Mouse (Mus musculus) stomach, embryonic 16.5 days (tissue): ENCODE data around the gene Celf3. TPM values are rescaled to one million over a fixed set of nuclear protein-coding genes. Genes with fewer than 3 reads are reported as not detected.

Source experiments
- ATAC-seq: fragments of 200-750 bp; cut with Nextera tagmentation; 2 replicates; pipeline ENCODE4 v1.8.0; 2017; ENCODE audit warnings: moderate number of reproducible peaks, moderate TSS enrichment; ENCODE audit not compliant: insufficient read depth, low FRiP score
- H3K27ac ChIP-seq: fragments of 300-500 bp; sonication (generic); 2 replicates; pipeline ENCODE4 v1.5.1; 2014; ENCODE audit warnings: low read length
- H3K27me3 ChIP-seq: fragments of 300-500 bp; sonication (generic); 2 replicates; pipeline ENCODE4 v1.6.1; 2014; ENCODE audit warnings: low read length, control low read depth, mixed read lengths; ENCODE audit not compliant: control insufficient read depth, insufficient read depth
- H3K36me3 ChIP-seq: fragments of 300-500 bp; sonication (generic); 2 replicates; pipeline ENCODE4 v1.6.1; 2014; ENCODE audit warnings: low read length; ENCODE audit not compliant: control insufficient read depth, insufficient read depth
- H3K4me1 ChIP-seq: fragments of 300-500 bp; sonication (generic); 2 replicates; pipeline ENCODE4 v1.6.1; 2014; ENCODE audit warnings: low read length, control low read depth, mixed read lengths; ENCODE audit not compliant: control insufficient read depth, insufficient read depth
- H3K4me2 ChIP-seq: fragments of 300-500 bp; sonication (generic); 2 replicates; pipeline ENCODE4 v1.6.1; 2014; ENCODE audit warnings: low read depth, low read length, mixed read lengths
- H3K4me3 ChIP-seq: fragments of 300-500 bp; sonication (generic); replicated peaks from 2 replicates; pipeline ENCODE4 v1.5.1; 2014; ENCODE audit warnings: mild to moderate bottlenecking, low read length
- H3K9ac ChIP-seq: fragments of 300-500 bp; sonication (generic); 2 replicates; pipeline ENCODE4 v1.6.1; 2014; ENCODE audit warnings: low read length
- H3K9me3 ChIP-seq: fragments of 300-500 bp; sonication (generic); replicated peaks from 2 replicates; pipeline ENCODE4 v1.6.1; 2016; ENCODE audit warnings: low read length, control low read depth; ENCODE audit not compliant: control insufficient read depth
- WGBS: fragments of 180-500 bp; shearing (Covaris S2); extraction: QIAGEN DNeasy Blood & Tissue Kit; methylation state at CpG from one replicate; pipeline ENCODE4 v1.1.7; 2014; 5-methylcytosine and 5-hydroxymethylcytosine counted together
- polyA plus RNA-seq: library from polyadenylated mRNA; unstranded; fragments of >200 nt; fragmentation: Nextera tagmentation; extraction: Ambion mirVana; gene quantifications from 2 replicates; pipeline ENCODE4 v1.2.1, GENCODE M21; 2015

Gene Celf3
- polyA plus RNA-seq, 1 experiment from 2014 or later = 19.3 TPM

GRCm38 (mm10) chr3:94457055-94457454, 21.0 kb upstream of the Celf3 start:
- H3K36me3 ChIP-seq = no peaks in the 10 kb centered on the region
- WGBS = 72% methylated on average over 3 of the region's 3 CpGs
- no peak overlapping the region for H3K27ac ChIP-seq
- no peak overlapping the region for H3K4me2 ChIP-seq
- peaks cover 3% of the 10 kb centered on the region; the same call in 1 of the 2 replicates for H3K4me1 ChIP-seq
- H3K4me3 ChIP-seq = no peak overlapping the region
- H3K9me3 ChIP-seq = 0 out of 2 replicates have a peak, but pooled peaks cover 5% of the 10 kb centered on the region
- H3K9ac ChIP-seq = no peak overlapping the region
- H3K27me3 ChIP-seq = no peaks in the 10 kb centered on the region
- no peak for ATAC-seq

- no peak overlapping the region for H3K4me2 ChIP-seq
- no peaks in the 10 kb centered on the region for H3K36me3 ChIP-seq
- H3K4me1 ChIP-seq = peaks cover 3% of the 10 kb centered on the region; the same call in 1 of the 2 replicates
- H3K27me3 ChIP-seq = no peaks in the 10 kb centered on the region
- no peak for ATAC-seq
- WGBS = 92% methylated on average over 2 of the region's 2 CpGs
- no peak overlapping the region for H3K27ac ChIP-seq
- no peak overlapping the region for H3K4me3 ChIP-seq
- 0 out of 2 replicates have a peak, but pooled peaks cover 5% of the 10 kb centered on the region for H3K9me3 ChIP-seq
- H3K9ac ChIP-seq = no peak overlapping the region
Observed at GRCm38 (mm10) chr3:94459834-94460233, 18.3 kb upstream of the Celf3 start.

DNA sequence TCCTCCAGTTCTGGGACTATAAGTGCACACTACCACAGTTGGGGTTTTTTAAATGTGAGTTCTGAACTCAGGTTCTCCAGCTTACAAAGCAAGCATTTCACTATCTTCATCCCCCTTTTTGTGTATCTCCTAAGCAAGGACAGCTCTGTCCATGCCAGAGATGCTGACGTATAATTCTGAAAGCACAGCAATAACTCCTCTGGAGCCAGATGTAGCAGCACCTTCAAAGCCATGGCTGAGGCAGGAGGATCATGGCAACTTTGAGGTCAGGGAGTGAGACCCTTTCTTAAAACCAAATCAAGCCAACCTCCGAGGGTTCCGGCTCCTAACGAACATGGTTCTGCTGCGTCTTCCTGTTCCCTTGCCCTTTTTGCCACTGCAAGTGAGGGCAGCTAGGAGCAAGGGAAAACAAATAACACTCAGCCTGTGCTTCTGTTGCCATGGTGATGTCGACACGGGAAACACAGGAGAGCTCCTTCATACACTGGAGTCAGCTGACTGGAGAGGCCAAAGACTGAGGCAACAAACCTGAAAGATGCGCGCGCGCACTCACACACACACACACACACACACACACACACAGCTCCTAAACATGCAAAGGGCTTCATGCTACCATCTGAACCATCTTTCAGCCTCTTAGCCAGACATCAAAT, 14.0 kb upstream of the Celf3 start:
- no peaks in the 10 kb centered on the region for H3K27me3 ChIP-seq
- H3K27ac ChIP-seq = no peak overlapping the region
- no peak overlapping the region for H3K9ac ChIP-seq
- WGBS = 48% methylated on average over 11 of the region's 11 CpGs
- H3K4me3 ChIP-seq = no peak overlapping the region
- no peaks in the 10 kb centered on the region for H3K4me1 ChIP-seq
- 0 out of 2 replicates have a peak, but pooled peaks cover 2% of the 10 kb centered on the region for H3K9me3 ChIP-seq
- H3K4me2 ChIP-seq = no peak overlapping the region
- ATAC-seq = peak; percentile 53; the same call in 1 of the 2 replicates
- no peaks in the 10 kb centered on the region for H3K36me3 ChIP-seq

GRCm38 (mm10) chr3:94465632-94466430, 12.3 kb upstream of the Celf3 start:
- no peak overlapping the region for H3K27ac ChIP-seq
- H3K27me3 ChIP-seq = no peaks in the 10 kb centered on the region
- H3K4me2 ChIP-seq = no peak overlapping the region
- no peak for ATAC-seq
- H3K4me3 ChIP-seq = no peak overlapping the region
- no peak overlapping the region for H3K9ac ChIP-seq
- H3K36me3 ChIP-seq = no peaks in the 10 kb centered on the region
- H3K9me3 ChIP-seq = no peaks in the 10 kb centered on the region
- H3K4me1 ChIP-seq = no peaks in the 10 kb centered on the region
- 74% methylated on average over 13 of the region's 13 CpGs for WGBS

GRCm38 (mm10) chr3:94468931-94469330, 9.2 kb upstream of the Celf3 start:
- Histone ChIP-seq H3K9ac (no peak overlapping the region), H3K9me3 (no peaks in the 10 kb centered on the region), H3K4me3 (no peak overlapping the region), H3K27ac (peak overlapping the region; percentile 48), H3K4me1 (0 out of 2 replicates have a peak, but pooled peaks cover 3% of the 10 kb centered on the region), H3K4me2 (no peak overlapping the region), H3K27me3 (no peaks in the 10 kb centered on the region), H3K36me3 (no peaks in the 10 kb centered on the region)
- no peak for ATAC-seq
- 50% methylated on average over 3 of the region's 3 CpGs for whole genome bisulfite sequencing

DNA sequence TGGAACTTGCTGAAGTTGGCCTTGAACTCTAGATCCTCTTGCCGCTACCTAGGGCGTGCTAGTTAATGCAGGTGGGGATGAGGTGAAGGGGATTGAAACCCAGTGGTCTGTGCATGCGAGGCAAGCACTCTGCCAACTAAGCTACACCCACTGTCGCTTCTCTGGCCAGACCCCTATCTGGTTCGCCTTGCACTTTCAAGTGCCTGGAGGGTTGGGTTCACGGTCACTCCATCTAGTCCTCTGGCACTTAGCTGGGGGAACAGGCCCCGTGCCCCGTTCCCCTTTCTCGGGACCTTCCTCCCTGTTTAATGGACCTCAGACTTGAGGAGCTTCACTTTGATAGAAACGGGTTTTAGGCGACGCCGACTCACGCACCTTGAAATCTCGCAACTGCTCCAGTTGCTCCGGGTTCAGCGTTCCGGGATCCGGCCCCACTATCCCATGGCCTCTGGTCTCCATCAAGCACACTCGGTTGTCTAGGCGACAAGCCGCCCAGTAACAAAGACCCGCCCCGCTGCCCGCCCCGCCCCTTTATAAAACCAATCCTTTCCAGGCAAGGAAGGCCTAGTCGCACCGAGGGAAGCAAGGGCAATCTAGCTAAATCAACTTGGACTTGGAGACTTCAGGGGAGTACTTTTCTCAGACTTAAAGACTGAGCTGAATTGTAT, 5.5 kb upstream of the Celf3 start:
- peak; percentile 66; the same call in 1 of the 2 replicates for ATAC-seq
- Histone ChIP-seq H3K27me3 (no peaks in the 10 kb centered on the region), H3K4me3 (no peak overlapping the region; the same call in 1 of the 2 replicates), H3K9me3 (no peaks in the 10 kb centered on the region), H3K4me1 (0 out of 2 replicates have a peak, but pooled peaks cover 3% of the 10 kb centered on the region), H3K27ac (0 out of 2 replicates have a peak overlapping the region, but pooled peaks have one; percentile 49), H3K36me3 (no peaks in the 10 kb centered on the region), H3K4me2 (peak overlapping the region; percentile 50), H3K9ac (no peak overlapping the region)
- WGBS = 14% methylated on average over 28 of the region's 28 CpGs

- no peak overlapping the region for H3K4me2 ChIP-seq
- ATAC-seq = no peak
- no peaks in the 10 kb centered on the region for H3K36me3 ChIP-seq
- H3K9ac ChIP-seq = no peak overlapping the region
- WGBS = 49% methylated on average over 10 of the region's 10 CpGs
- peak overlapping the region; percentile 49; the same call in 1 of the 2 replicates for H3K27ac ChIP-seq
- no peak overlapping the region for H3K4me3 ChIP-seq
- no peaks in the 10 kb centered on the region for H3K9me3 ChIP-seq
- H3K27me3 ChIP-seq = no peaks in the 10 kb centered on the region
- 0 out of 2 replicates have a peak, but pooled peaks cover 3% of the 10 kb centered on the region for H3K4me1 ChIP-seq
Observed at GRCm38 (mm10) chr3:94473115-94473505, 5.0 kb upstream of the Celf3 start.

DNA sequence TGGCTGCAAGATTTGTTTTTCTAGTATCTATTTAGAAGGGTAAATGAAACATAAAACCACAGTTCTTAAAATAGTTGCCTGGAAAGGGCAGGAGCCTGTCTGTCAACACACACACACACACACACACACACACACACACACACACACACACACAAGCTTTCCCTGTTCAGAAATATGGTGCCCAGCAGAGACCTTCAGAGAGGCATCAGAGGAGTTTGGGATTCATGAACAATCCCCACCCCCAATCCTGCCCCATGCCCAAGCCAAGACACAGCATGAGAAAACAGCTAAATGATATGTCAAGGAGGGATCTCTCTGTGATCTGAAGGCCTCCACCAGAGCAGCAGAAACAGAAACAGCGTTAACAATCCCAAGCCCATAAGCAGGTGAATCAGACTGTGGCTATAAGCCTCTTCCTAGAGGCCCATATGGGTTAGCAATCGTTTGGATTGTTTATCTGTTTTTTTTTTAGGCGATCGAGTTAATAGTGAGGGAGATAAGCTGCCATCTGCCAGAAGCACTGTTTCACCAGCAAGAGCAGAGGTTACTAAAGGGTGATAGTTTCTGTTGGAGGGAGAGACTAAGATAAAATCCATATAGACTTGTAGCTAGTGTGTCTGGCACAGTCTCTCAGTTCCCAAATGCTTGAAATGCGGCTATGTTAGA, 4.4 kb upstream of the Celf3 start:
- Histone ChIP-seq H3K9me3 (no peaks in the 10 kb centered on the region), H3K4me1 (0 out of 2 replicates have a peak, but pooled peaks cover 3% of the 10 kb centered on the region), H3K4me2 (no peak overlapping the region), H3K27ac (no peak overlapping the region), H3K9ac (no peak overlapping the region), H3K36me3 (no peaks in the 10 kb centered on the region), H3K27me3 (no peaks in the 10 kb centered on the region), H3K4me3 (no peak overlapping the region)
- ATAC-seq = no peak
- WGBS = 50% methylated on average over 5 of the region's 5 CpGs
